Mouse (Mus musculus) heart, adult 11 months (tissue): ENCODE measurements at regions not wholly inside any gene's neighbourhood (a gene's known extent, or its start where the extent isn't known, plus 50 kb on each side); places are given as distances from the start of the nearest gene placed in this dataset.
A peak's percentile ranks its signal among the peaks of the same experiment; 100 is the strongest.
"Not testable (repeated sequence)": the region's sequence is repeated elsewhere in the genome, so short reads cannot be mapped to it uniquely, and the experiment has no call there.

Experiments
- DNase-seq: peaks from one replicate; pipeline ENCODE4 v3.0.0; 2022

DNA sequence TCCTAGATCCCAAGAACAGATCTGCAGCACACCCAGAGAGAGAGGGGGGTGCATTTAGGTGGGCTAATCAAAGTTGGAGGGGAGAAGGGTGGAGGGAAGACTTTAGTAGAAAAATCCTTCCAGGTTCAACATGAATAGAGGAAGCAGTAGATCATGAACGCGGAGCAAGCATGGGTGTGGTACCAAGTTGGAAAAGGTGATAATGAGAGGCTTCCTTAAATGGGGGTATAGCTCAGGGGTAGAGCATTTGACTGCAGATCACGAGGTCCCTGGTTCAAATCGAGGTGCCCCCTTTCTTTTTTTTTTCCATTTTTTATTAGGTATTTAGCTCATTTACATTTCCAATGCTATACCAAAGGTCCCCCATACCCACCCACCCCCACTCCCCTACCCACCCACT is 54.0 kb upstream of the Krba1 start:
- peak; percentile 9 for DNase-seq

DNA sequence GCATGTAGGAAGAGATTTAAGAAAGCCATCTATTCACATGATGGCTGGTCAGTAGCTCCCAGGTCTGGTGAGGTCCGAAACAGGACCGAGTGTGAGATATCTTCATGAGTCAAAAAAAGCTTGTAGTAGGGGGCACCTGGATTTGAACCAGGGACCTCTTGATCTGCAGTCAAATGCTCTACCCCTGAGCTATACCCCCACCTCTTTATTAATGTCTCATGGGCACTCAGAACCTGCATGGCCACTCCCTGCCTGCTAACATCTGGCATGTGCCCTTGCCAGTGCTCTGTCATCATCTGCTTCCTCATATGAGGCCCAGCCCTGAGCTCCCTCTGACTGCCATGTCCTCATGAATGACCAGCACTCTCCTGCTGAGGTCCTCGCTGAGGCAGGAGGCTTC is 58.4 kb upstream of the Krba1 start:
- DNase-seq, result peak; percentile 69

DNA sequence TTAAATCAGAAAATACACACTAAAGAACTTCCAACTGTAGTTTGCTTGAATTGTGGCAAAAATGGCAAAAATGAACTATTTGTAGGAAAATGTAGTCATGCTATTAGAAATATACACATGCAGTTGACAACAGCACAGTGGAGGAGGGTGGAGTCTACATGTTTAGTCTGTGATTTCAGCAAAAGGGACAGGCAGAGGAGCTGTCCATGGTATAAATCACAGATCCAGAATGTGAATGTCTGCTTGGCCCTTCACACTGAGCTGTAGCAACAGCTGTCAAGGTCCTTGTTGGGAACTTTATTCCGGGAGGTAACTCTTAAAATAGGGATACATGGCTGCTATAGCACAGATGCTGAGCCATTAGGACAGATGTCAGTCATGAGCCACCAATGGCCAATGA is 107.4 kb upstream of the Krba1 start:
- DNase-seq, result no peak

DNA sequence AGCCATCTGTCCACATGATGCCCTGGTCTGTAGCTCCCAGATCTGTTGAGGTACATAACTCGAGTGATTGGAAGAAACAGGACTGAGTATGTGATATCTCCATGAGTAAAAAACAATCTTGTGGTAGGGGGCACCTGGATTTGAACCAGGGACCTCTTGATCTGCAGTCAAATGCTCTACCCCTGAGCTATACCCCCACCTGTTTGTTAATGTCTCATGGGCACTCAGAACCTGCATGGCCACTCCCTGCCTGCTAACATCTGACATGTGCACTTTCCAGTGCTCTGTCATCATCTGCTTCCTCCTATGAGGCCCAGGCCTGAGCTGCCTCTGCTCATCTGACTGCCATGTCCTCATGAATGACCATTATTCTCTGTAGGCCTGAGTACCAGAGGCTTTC is 115.7 kb upstream of the Krba1 start:
- not testable (repeated sequence) for DNase-seq

DNA sequence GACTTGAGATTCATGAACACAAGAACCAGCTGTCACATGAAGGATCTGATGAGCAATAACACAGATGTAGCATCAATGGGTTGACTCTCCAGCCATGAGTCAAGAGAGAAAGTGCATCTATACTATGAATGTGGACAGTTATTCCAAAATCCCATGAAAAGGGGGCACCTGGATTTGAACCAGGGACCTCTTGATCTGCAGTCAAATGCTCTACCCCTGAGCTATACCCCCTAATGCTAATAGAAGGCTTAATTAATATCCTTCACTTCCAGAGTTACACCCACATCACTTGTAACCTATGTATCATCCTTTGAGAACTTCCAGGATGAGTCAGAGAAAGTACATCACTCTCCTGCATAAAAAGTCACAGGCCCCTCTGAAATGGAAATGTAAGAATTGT is 133.8 kb upstream of the Krba1 start:
- not testable (repeated sequence) for DNase-seq

DNA sequence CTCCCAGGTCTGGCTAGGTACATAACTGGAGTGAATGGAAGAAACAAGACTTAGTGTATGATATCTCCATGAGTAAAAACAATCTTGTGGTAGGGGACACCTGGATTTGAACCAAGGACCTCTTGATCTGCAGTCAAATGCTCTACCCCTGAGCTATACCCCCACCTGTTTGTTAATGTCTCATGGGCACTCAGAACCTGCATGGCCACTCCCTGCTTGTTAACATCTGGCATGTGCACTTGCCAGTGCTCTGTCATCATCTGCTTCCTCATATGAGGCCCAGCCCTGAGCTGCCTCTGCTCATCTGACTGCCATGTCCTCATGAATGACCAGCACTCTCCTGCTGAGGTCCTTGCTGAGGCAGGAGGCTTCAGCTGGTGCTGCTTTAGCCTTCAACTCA is 142.4 kb upstream of the Krba1 start:
- peak; percentile 64 for DNase-seq

DNA sequence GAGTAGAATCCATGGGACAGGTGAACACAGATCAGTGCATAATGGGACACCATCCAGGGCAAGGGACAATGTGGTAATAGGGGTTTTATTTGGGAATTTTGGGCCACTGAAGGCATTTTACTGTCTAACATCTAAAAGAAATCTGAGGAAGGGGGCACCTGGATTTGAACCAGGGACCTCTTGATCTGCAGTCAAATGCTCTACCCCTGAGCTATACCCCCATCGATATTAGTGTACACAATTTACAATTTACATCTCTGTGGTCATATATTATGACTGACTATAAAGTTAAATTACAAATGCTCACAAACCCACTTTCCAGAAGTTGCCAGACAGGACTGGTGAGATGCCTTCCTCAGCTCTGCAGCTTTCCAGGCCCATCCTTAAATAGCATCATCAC is 143.4 kb upstream of the Krba1 start:
- DNase-seq, result peak; percentile 51

DNA sequence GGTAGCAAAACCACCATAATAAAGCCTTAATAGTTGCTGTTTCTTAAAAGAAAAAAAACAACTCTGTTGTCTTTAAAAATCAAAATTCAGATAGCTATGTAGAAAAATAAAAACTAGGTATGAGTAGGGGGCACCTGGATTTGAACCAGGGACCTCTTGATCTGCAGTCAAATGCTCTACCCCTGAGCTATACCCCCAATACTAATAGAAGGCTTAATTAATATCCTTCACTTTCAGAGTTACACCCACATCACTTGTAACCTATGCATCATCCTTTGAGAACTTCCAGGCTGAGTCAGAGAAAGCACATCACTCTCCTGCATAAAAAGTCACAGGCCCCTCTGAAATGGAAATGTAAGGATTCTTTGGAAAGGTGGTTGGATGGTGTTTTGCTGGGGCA is 151.2 kb upstream of the Krba1 start:
- DNase-seq, result not testable (repeated sequence)

DNA sequence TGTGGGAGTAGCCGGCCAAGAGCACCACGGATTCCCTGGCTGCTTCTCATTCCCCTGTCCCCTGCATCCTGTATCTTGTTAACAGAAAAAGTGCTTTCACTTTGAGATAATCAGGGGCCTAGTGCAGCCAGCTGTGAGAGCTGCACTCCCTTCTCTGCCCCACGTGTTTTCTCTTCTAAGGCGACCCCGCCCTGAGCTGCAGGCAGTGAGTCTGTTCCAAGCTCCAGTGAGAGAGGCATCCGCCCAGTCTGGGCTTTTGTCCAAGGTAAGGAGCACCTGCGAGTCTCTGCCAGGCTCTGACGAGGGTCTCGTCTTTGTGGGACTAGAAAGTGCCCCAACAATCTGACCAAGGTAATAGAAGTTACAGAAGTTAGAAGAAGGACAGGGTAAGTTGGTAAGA is 141.0 kb upstream of the Zfp746 start:
- DNase-seq, result peak; percentile 94

DNA sequence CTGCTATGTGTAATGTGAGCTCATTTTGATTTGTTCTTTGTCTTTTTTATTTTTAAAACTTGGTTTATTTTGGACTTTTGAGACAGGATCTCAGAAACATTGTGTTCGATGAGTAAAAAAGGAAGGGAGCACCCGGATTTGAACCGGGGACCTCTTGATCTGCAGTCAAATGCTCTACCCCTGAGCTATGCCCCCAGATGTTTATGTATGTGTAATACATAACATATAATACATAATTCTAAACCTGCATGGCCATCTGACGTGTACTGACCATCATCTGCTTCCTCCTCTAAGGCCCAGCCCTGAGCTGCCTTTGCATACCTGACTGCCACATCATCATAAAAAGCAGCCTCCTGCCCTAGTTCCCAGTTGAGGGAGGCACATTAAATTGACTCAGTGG is 137.8 kb upstream of the Zfp746 start:
- DNase-seq, result no peak

DNA sequence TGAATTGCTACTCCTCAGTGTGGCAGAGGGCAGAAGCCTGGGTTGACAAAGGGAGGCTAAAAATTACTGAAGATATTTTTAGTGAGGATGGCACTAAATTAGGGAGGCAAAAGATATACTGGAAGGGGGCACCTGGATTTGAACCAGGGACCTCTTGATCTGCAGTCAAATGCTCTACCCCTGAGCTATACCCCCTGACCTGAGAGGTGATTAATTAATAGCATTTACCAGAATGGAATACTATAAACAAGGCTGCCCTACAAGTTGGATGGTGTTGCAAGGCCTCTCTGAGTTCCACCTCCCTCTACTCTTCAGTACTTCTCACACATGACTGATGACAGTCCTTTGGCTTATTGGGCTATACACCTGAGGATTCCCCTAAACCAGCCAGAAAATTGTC is 136.6 kb upstream of the Zfp746 start:
- DNase-seq, result no peak

DNA sequence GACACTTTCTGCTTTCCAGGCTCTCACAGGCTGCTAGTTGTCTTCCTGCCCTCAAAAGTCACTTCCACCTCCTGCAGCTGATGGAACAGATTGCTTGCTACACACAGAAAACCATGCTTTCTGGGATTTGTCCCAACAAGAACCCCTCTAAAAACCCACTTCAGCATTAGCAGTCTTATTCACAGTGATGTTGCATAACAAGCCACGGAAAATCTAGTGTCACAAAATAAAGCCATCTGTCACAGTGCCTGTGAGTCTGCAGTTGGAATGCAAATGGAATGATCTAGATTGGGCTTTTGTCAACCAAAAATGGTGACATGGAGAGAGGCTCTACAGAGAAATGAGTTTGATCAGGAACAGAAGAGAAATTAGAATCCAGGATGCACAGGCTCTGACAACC is 135.4 kb upstream of the Zfp746 start:
- not testable (repeated sequence) for DNase-seq

DNA sequence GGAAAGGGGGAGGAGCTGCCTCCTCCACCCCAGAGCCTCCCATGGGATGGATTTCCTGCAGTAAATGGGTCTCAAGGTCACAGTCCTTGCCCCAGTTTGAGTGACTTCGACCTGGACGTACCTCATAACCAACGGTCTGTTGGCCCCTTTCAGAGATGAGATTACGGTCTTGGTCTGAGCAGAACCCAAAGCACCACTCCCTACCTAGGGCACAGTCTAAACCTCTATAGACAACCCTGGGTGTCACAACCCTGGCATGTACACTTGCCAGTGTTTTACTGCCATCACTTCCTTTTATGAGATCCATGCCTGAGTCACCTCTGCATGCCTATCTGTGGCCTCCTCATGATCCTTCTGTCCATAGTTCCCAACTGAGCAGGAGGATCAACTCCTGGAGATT is 128.8 kb upstream of the Zfp746 start:
- no peak for DNase-seq

DNA sequence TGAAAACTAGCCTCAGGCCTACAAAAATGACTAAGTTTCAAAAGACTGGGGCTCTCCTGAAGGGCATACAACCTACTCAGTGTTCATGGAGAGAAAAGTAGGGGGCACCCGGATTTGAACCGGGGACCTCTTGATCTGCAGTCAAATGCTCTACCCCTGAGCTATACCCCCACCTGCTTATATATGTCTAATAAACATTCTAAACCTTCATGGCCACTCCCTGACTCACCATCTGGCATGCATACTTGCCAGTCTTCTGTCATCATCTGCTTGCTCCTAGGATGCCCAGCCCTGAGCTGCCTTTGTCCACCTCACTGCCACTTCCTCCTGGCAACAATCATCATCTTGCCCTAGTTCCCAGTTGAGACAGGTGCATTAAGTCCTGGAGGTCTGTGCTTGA is 123.3 kb upstream of the Zfp746 start:
- DNase-seq, result peak; percentile 68

DNA sequence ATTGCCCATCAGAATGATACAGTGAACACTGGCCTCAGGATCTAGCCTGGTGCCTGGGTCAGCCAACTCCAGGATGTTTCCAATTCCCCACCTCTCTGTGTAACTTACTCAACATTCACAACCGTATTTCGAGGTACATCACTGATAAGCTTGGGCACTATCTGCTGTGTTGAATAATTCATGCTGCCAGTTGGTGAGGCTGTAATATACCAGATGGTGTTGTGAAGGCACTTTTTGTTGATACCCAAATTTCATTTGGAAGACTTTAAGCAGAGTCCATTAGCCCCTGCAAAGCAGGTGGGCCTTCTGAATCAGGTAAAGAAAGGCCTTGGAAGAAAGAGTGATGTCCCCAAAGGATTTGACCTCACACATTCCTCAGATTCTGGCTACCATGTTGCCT is 122.7 kb upstream of the Zfp746 start:
- peak; percentile 24 for DNase-seq

DNA sequence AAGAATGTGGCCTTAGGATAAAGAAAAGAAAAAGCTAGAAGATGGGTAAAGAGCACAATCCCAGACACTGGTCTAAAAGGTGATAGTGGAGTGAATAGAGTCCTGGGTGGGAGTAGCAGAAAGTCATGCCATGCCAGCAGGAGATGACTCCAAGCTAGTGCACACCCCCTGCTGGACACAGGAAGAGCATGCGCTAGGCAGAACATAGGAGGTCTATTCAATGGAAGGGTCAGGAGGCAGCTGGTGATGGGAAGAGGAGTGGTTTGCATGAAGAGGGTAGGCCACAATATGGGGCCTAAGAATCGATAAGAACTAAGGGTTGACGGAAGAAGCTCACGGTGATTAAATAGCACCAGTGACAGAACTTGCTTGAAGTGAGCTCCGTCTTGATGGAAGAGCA is 119.3 kb upstream of the Zfp746 start:
- peak; percentile 64 for DNase-seq

DNA sequence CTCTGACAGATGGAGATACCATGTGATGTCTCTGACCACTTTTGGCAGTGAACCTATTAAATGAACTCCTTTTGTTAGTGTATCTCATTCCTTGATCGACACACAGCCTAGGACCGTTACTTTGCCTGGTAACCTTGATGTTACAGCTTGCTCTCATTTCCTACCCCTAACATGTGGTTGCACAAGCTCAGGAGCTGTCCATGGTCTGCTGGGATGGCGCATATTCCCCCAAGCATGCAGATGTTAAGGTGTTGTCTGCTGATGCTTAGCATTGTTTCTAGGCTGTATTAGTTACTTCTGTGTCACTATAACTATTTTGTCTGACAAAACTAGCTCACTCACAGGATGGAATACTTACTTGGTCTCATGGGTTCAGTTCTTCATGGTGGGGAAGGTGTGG is 113.6 kb upstream of the Zfp746 start:
- peak; percentile 67 for DNase-seq

DNA sequence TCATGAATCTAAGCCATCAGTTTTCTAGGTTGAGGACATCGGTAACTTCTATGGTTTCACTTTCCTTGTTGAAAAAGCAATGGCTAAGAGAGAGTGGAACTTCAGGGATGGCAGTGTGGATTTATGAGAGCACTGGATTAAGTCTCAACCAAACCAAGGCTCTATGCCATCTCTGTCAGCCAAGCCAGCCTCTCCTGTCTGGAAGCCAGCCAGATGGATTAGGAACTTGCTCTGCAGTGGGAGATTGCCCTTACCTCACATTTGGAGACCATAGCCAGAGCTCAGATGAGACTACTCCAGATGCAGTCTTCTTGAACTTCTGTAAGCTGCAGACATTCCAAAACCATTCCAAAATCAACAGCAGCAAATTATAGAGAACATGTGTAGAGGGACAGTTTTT is 112.4 kb upstream of the Zfp746 start:
- DNase-seq, result peak; percentile 19

DNA sequence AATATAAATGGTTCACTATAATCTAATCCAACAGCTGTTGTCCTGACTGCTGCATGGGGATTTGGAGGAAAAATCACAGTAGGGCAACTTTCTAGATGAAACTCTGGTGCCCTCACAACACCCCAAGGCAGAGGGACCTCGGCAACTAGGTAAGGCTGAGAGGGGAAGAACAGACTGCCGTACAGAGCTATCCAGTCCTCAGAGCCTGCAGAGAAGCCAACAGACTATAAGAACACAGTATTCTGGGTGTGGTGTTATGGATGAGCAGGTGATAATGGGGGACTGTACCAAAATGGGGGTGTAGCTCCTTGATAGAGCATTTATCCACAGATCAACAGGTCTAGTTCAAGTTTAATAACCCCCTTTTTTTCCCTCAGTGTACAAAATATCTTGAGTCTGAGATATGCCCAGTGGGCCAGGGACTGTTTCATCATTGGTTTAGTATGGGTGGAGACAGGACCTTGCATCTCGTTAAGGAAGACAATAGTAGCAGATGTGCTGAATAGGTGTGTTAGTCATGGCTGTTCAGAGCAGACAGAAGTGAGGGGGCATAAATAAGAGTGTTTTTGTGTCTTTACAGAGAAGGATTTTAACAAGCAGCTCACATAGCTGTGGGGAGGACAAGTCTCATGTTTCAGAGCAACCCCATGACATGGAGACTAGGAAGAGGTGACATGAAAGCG is 111.4 kb upstream of the Zfp746 start:
- no peak for DNase-seq

DNA sequence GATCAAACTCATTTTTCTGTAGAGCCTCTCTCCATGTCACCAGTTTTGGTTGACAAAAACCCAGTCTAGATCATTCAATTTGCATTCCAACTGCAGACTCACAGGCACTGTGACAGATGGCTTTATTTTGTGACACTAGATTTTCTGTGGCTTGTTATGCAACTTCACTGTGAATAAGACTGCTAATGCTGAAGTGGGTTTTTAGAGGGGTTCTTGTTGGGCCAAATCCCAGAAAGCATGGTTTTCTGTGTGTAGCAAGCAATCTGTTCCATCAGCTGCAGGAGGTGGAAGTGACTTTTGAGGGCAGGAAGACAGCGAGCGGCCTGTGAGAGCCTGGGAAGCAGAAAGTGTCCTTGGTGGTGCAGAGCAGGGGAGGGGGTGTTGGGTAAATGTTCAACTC is 102.0 kb upstream of the Zfp746 start:
- DNase-seq, result not testable (repeated sequence)

DNA sequence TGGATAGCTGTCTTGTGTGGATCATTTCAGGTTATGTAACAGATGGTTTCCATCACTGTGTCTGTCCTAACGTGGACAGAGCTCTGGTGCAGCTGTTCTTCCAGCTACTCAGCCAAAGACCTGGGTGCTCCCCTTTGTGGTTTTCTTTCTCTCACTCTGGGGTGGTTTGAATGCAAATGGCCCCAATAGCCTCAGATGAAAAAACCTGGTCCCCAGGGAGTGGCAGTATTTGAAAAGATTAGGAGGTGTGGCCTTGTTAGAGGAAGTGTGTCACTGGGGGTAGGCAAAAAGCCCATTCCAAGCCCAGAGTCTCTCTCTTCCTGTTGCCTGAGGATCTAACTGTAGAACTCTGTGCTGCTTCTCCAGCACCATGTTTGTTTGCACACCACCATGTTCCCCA is 98.9 kb upstream of the Zfp746 start:
- DNase-seq, result peak; percentile 56

DNA sequence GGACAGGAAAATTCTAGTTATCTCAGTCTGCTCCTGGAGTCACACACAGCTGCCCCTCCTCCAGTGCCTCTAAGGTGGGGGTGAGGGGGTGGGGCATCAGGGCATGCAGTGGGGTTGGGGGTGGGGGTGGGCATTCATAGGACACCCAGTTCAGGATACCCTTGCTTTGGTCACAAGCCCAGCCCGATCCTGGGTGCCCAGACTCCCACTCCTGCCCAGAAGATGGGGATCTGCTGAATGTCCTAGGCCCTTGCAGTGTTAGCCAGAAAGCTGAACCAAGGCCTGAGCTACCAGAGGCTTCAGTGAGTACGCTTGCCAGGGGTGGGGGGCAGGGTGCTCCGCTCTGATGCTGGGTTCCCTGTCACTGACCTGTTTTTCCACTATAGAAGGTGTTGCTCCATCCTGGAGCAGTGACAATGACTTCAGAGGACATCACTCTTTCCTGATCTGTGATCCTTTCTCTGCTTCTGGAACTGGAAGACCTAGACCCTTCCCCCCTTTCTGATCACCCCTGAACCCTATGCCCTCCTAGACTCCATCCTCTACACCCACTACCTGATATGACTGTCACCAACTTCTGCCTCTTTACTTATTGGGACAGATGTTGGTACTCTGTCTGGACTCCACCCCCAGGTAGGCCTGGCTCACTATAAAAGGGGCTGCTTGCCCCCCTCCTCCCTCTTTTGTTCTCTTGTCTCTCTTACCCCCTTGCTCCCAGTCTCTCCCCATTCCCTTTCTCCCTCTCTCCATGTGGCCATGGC is 92.1 kb upstream of the Zfp746 start:
- peak; percentile 80 for DNase-seq

DNA sequence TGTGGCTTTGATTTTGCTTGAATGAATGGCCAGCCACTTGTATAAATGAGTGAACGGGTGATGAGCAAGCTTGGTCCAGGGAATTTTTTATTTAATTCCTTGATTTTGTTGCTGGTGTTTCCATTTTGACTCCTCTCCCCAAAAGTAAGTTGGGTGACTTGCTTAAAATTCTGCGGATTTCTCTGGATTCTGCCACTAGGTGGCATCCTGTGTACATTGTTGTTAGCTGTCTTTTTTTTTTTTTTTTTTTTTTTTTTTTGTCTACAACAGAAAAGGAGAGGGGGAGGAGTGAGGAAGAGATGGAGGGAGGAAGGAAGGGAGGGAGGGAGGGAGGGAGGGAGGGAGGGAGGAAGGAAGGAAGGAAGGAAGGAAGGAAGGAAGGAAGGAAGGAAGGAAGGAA is 91.5 kb upstream of the Zfp746 start:
- peak; percentile 82 for DNase-seq

DNA sequence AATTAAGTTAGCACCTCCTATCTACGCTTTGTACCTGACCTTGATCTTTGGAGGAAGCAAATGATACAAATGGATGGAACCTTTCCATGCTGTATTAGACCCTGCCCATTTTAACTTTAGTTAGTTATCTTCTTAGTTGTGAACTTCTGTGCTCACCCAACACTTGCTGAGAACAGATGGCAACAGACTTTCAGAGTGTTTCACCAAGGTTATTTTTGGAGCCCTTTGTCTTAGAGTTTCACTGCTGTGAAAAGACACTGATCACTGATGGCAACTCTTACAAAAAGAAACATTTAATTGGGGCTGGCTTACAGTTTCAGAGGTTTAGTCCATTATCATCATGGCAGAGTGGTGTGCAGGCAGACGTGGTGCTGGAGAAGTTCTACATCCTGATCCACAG is 88.8 kb upstream of the Zfp746 start:
- DNase-seq, result no peak

DNA sequence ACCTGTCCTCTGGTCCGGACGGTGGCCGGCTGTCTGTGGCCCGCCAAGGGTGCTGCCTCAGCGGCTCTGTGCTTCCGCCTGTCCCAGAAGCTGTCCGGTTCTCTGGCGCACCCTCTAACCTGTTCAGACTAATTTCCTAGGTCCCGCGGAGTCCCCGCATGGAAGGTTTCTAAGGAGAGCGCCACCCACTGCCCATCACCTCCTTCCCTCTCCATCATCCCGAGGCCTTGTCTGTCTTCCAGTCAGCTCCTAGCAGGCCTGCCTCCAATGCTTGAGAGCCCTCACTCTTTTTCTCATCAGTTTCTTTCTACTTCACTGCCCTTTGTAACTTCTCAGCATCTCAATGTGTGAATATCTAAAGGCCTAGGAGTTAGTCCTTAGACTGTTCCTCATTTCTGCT is 86.4 kb upstream of the Zfp746 start:
- DNase-seq, result peak; percentile 70
